Mouse (Mus musculus): Measurements from ENCODE around the gene Cops2. TPM values are rescaled to one million over a fixed set of nuclear protein-coding genes. Genes with fewer than 3 reads are reported as not detected.
A peak's percentile ranks its signal among the peaks of the same experiment; 100 is the strongest.

Gene Cops2
- total RNA-seq, 1 experiment = 114 TPM

DNA sequence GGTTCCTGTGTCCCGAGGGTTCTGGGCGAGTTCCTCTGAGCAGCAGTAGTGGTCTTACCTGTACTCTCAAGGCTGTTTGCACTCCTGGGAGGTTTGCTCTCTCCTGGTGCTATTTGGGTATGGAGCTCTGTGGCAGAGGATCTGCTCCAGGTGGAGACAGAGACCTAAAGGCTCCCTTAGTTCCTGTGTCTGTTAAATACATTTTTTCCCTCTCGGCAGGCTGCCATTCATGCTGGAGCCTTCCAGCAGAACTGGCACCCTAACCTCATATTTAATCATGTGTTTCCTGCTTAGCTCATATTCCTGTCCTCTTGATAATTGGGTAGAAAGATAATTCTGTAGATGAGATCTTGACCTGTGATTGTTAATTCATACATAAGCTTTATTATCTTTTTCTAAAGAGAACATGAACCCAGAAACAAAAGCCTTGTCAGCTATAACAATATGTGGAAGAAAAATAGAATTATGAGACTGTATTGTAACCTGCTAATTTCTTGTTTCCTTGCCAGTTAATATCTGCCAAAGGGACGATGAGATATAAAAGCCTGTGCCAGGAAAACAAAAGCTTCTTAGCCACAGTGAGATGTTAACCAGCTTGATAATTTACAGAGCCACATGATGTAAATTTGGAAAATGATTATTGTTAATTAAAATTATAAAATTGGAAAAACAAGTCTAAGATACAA is 27.1 kb upstream of the Cops2 start:
- H3K27ac ChIP-seq (ENCODE audit: insufficient read depth, low read depth, low read length, poor library complexity, severe bottlenecking) = no peak overlapping the region
- H3K4me3 ChIP-seq (ENCODE audit: insufficient read depth in 1 of 2, low read depth in 1 of 2, low read length in 2 of 2, poor library complexity in 1 of 2, severe bottlenecking in 1 of 2) = no peak overlapping the region
- TF ChIP-seq ZNF384 (IDR thresholded peaks at IDR 0.05; ENCODE audit: low read depth, low read length) = no peak
- no peak for TF ChIP-seq CHD2 (IDR thresholded peaks at IDR 0.05; ENCODE audit: low read depth, low read length)
- TF ChIP-seq MAFK (IDR thresholded peaks at IDR 0.05; ENCODE audit: insufficient read depth, low read depth, low read length) = no peak
- TF ChIP-seq ZC3H11A (IDR thresholded peaks at IDR 0.05; ENCODE audit: borderline replicate concordance, low read depth, low read length) = no peak
- TF ChIP-seq HCFC1 (IDR thresholded peaks at IDR 0.05; ENCODE audit: borderline replicate concordance, insufficient read depth, low read length) = no peak
- DNase-seq (ENCODE audit: low read depth, low spot score) = no peak
- no peaks in the 10 kb centered on the region for H3K36me3 ChIP-seq (ENCODE audit: control insufficient read depth, insufficient read depth, low read length, poor library complexity, severe bottlenecking)
- no peaks in the 10 kb centered on the region for H3K9me3 ChIP-seq (ENCODE audit: control insufficient read depth, insufficient read depth, low read depth, low read length)
- H3K9ac ChIP-seq (ENCODE audit: insufficient read depth, low read depth, low read length, poor library complexity, severe bottlenecking) = no peak overlapping the region
- in situ Hi-C loops (cut with MboI; ENCODE audit: low sequenced_read_pairs in 2 of 2, unreplicated experiment in 2 of 2) = no loop called here
- no peaks in the 10 kb centered on the region for H3K4me1 ChIP-seq (ENCODE audit: control insufficient read depth in 2 of 2, insufficient read depth in 2 of 2, low read length in 2 of 2, poor library complexity in 1 of 2)

DNA sequence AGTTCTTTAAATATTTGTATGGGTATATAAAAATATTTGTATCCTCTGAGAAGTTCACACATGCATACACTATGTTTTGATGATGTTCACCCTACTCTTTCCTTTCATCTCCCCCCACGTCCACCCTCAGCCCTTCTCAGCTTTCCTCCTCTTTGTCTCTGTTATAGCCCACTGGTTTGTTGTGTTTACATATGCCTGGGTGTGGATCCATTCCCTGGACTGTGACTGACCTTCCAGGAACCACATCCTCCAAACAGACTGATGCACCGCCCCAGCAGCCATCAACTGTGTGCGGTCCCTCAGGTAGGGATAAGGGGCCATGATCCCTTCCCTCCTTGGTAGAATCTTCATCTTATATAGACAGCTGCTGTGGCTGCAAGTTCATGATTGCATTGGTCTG is 11.2 kb upstream of the Cops2 start:
- Histone ChIP-seq H3K4me3 (ENCODE audit: insufficient read depth in 1 of 2, low read depth in 1 of 2, low read length in 2 of 2, poor library complexity in 1 of 2, severe bottlenecking in 1 of 2) (no peak overlapping the region), H3K9ac (ENCODE audit: insufficient read depth, low read depth, low read length, poor library complexity, severe bottlenecking) (no peak overlapping the region), H3K27ac (ENCODE audit: insufficient read depth, low read depth, low read length, poor library complexity, severe bottlenecking) (no peak overlapping the region), H3K4me1 (ENCODE audit: control insufficient read depth in 2 of 2, insufficient read depth in 2 of 2, low read length in 2 of 2, poor library complexity in 1 of 2) (peaks cover 2 to 6% of the 10 kb centered on the region in 2 experiments; a peak in 1 of 4 replicates), H3K9me3 (ENCODE audit: control insufficient read depth, insufficient read depth, low read depth, low read length) (no peaks in the 10 kb centered on the region), H3K36me3 (ENCODE audit: control insufficient read depth, insufficient read depth, low read length, poor library complexity, severe bottlenecking) (no peaks in the 10 kb centered on the region; the same call in 1 of the 2 replicates)
- no peak for DNase-seq (ENCODE audit: low read depth, low spot score)
- in situ Hi-C loops (cut with MboI; ENCODE audit: low sequenced_read_pairs in 2 of 2, unreplicated experiment in 2 of 2) = no loop called here
- TF ChIP-seq HCFC1 (IDR thresholded peaks at IDR 0.05; ENCODE audit: borderline replicate concordance, insufficient read depth, low read length) (no peak), MAFK (IDR thresholded peaks at IDR 0.05; ENCODE audit: insufficient read depth, low read depth, low read length) (no peak), ZC3H11A (IDR thresholded peaks at IDR 0.05; ENCODE audit: borderline replicate concordance, low read depth, low read length) (no peak), ZNF384 (IDR thresholded peaks at IDR 0.05; ENCODE audit: low read depth, low read length) (no peak), CHD2 (IDR thresholded peaks at IDR 0.05; ENCODE audit: low read depth, low read length) (no peak)

DNA sequence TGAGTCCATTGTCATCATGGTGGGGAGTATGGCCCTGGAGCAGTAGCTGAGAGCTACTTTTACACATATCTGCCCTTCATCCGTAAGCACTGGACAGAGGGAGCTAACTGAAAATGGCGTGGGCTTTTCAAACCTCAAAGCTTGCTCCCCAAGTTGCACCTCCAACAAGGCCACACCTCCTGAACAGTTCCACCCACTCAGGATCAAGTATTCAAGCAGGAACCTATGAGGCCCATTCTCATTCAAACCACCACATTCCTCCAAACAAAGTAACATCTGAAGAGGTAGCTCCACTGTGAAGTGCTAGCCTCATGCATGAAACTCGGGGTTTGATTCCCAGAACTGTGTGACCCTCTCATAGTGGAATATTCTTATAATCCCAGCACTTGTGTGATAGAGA is 9.4 kb upstream of the Cops2 start:
- Histone ChIP-seq H3K27ac (ENCODE audit: insufficient read depth, low read depth, low read length, poor library complexity, severe bottlenecking) (no peak overlapping the region), H3K9me3 (ENCODE audit: control insufficient read depth, insufficient read depth, low read depth, low read length) (no peaks in the 10 kb centered on the region), H3K9ac (ENCODE audit: insufficient read depth, low read depth, low read length, poor library complexity, severe bottlenecking) (no peak overlapping the region), H3K4me3 (ENCODE audit: insufficient read depth in 1 of 2, low read depth in 1 of 2, low read length in 2 of 2, poor library complexity in 1 of 2, severe bottlenecking in 1 of 2) (no peak overlapping the region), H3K36me3 (ENCODE audit: control insufficient read depth, insufficient read depth, low read length, poor library complexity, severe bottlenecking) (no peaks in the 10 kb centered on the region; the same call in 1 of the 2 replicates), H3K4me1 (ENCODE audit: control insufficient read depth in 2 of 2, insufficient read depth in 2 of 2, low read length in 2 of 2, poor library complexity in 1 of 2) (peaks cover 2 to 6% of the 10 kb centered on the region in 2 experiments; a peak in 1 of 4 replicates)
- in situ Hi-C loops (cut with MboI; ENCODE audit: low sequenced_read_pairs in 2 of 2, unreplicated experiment in 2 of 2) = no loop called here
- TF ChIP-seq CHD2 (IDR thresholded peaks at IDR 0.05; ENCODE audit: low read depth, low read length) = no peak
- TF ChIP-seq MAFK (IDR thresholded peaks at IDR 0.05; ENCODE audit: insufficient read depth, low read depth, low read length) = no peak
- no peak for TF ChIP-seq ZNF384 (IDR thresholded peaks at IDR 0.05; ENCODE audit: low read depth, low read length)
- no peak for TF ChIP-seq HCFC1 (IDR thresholded peaks at IDR 0.05; ENCODE audit: borderline replicate concordance, insufficient read depth, low read length)
- peak; percentile 29 for DNase-seq (ENCODE audit: low read depth, low spot score)

DNA sequence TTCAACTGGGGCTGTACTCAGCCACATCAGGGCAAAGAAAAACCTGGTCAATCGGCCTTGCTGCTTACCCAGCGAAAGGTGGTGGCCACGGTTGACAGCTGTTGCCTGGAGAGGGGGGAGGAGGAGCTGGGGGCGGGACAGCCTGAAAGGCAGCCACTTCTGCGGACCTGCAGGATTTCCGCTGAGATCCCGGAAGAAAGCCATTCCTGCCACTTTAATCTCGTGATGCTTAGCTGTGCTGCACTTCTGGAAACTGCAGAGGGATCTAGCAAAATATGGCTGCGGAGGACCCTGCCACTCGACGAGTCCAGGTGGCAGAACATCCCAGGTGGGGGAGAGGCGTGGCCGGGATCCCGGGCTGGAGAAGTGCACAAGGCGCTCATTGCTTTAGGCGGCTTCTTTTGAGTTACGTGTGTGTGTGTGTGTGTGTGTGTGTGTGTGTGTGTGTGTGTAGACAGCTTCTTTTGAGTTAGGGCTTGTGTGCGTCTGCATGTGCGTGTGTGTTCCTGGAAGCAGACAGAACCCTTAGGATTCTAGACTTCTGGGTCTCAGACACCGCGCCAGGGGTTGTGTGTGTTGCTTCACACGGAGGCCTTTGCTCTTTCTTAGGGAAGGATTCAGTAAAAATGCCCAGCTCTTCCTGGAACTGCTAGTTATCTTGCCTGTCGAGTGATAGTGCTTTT is 7.3 kb upstream of the Cops2 start:
- TF ChIP-seq HCFC1 (IDR thresholded peaks at IDR 0.05; ENCODE audit: borderline replicate concordance, insufficient read depth, low read length) = no peak
- Histone ChIP-seq H3K36me3 (ENCODE audit: control insufficient read depth, insufficient read depth, low read length, poor library complexity, severe bottlenecking) (no peaks in the 10 kb centered on the region), H3K9ac (ENCODE audit: insufficient read depth, low read depth, low read length, poor library complexity, severe bottlenecking) (peak overlapping the region; percentile 79), H3K4me1 (ENCODE audit: control insufficient read depth in 2 of 2, insufficient read depth in 2 of 2, low read length in 2 of 2, poor library complexity in 1 of 2) (peaks cover 2 to 4% of the 10 kb centered on the region in 2 experiments; a peak in 1 of 4 replicates), H3K4me3 (ENCODE audit: insufficient read depth in 1 of 2, low read depth in 1 of 2, low read length in 2 of 2, poor library complexity in 1 of 2, severe bottlenecking in 1 of 2) (peak overlapping the region; percentile 73 to 74), H3K27ac (ENCODE audit: insufficient read depth, low read depth, low read length, poor library complexity, severe bottlenecking) (no peak overlapping the region), H3K9me3 (ENCODE audit: control insufficient read depth, insufficient read depth, low read depth, low read length) (no peaks in the 10 kb centered on the region)
- in situ Hi-C loops (cut with MboI; ENCODE audit: low sequenced_read_pairs in 2 of 2, unreplicated experiment in 2 of 2) = no loop called here
- peak; percentile 54 for DNase-seq (ENCODE audit: low read depth, low spot score)
